Mouse (Mus musculus) myocyte (in vitro differentiated cells): Measurements from ENCODE around the gene Anks1. TPM values are rescaled to one million over a fixed set of nuclear protein-coding genes. Genes with fewer than 3 reads are reported as not detected.

Experiments used
- H3K27me3 ChIP-seq: one replicate; pipeline ENCODE4 v1.6.1; 2011; ENCODE audit not compliant: control insufficient read depth, insufficient read depth, insufficient read length
- H3K36me3 ChIP-seq: one replicate; pipeline ENCODE4 v1.6.1; 2011; ENCODE audit not compliant: control insufficient read depth, insufficient read depth
- H3K4me2 ChIP-seq: one replicate; pipeline ENCODE4 v1.6.1; 2011; ENCODE audit warnings: low read depth, control low read depth
- H3K4me3 ChIP-seq: one replicate; pipeline ENCODE4 v1.5.1; 2011; ENCODE audit warnings: mild to moderate bottlenecking, control low read depth, moderate library complexity
- H3K79me2 ChIP-seq: one replicate; pipeline ENCODE4 v1.6.1; 2011; ENCODE audit not compliant: control insufficient read depth, insufficient read depth
- H3ac ChIP-seq: one replicate; pipeline ENCODE4 v1.6.1; 2011; ENCODE audit not compliant: control insufficient read depth, insufficient read length
- CEBPB ChIP-seq: IDR thresholded peaks from 2 replicates; pipeline ENCODE4 v1.6.1; 2011; ENCODE audit warnings: mild to moderate bottlenecking, moderate library complexity; ENCODE audit not compliant: poor library complexity, insufficient read depth, severe bottlenecking
- E2F4 ChIP-seq: IDR thresholded peaks from one replicate; pipeline ENCODE4 v1.6.1; 2011; ENCODE audit warnings: mild to moderate bottlenecking, control low read depth, moderate library complexity; ENCODE audit not compliant: insufficient read depth
- MAX ChIP-seq: IDR thresholded peaks from one replicate; pipeline ENCODE4 v1.6.1; 2011; ENCODE audit warnings: low read depth, mild to moderate bottlenecking, control low read depth
- MYOD1 ChIP-seq, 3 experiments: IDR thresholded peaks; one replicate each; pipeline ENCODE4 v1.6.1; 2011; ENCODE audit warnings: control low read depth in 2 of 3, low read depth in 2 of 3, mild to moderate bottlenecking in 2 of 3, moderate library complexity in 1 of 3; ENCODE audit not compliant: insufficient read length in 2 of 3, control insufficient read depth in 1 of 3
- MYOG ChIP-seq, 3 experiments: IDR thresholded peaks; one replicate each; pipeline ENCODE4 v1.6.1; 2011; ENCODE audit warnings: control low read depth in 2 of 3, low read depth in 2 of 3, mild to moderate bottlenecking in 2 of 3; ENCODE audit not compliant: insufficient read length in 2 of 3, control insufficient read depth in 1 of 3, insufficient read depth in 1 of 3
- POLR2A ChIP-seq: IDR thresholded peaks from one replicate; pipeline ENCODE4 v1.6.1; 2011; ENCODE audit warnings: low read depth, mild to moderate bottlenecking, control low read depth, moderate library complexity; ENCODE audit not compliant: insufficient read length
- POLR2AphosphoS2 ChIP-seq: IDR thresholded peaks from one replicate; pipeline ENCODE4 v1.6.1; 2011; ENCODE audit warnings: low read depth, control low read depth; ENCODE audit not compliant: insufficient read length
- REST ChIP-seq: IDR thresholded peaks from one replicate; pipeline ENCODE4 v1.6.1; 2011; ENCODE audit warnings: mild to moderate bottlenecking, control low read depth, moderate library complexity; ENCODE audit not compliant: insufficient read depth, insufficient read length
- SRF ChIP-seq: IDR thresholded peaks from one replicate; pipeline ENCODE4 v1.6.1; 2011; ENCODE audit warnings: low read depth; ENCODE audit not compliant: control insufficient read depth, insufficient read length
- TCF12 ChIP-seq: IDR thresholded peaks from one replicate; pipeline ENCODE4 v1.6.1; 2011; ENCODE audit warnings: mild to moderate bottlenecking, control low read depth; ENCODE audit not compliant: poor library complexity, insufficient read depth, severe bottlenecking
- TCF3 ChIP-seq: IDR thresholded peaks from one replicate; pipeline ENCODE4 v1.6.1; 2011; ENCODE audit warnings: low read depth, control low read depth; ENCODE audit not compliant: insufficient read length
- USF1 ChIP-seq: IDR thresholded peaks from one replicate; pipeline ENCODE4 v1.6.1; 2011; ENCODE audit warnings: low read depth, mild to moderate bottlenecking, control low read depth, moderate library complexity
- polyA plus RNA-seq: library from polyadenylated mRNA; unstranded; fragments of >200 nt; fragmentation: generic; extraction: Trizol; gene quantifications from one replicate; pipeline ENCODE4 v1.2.1, GENCODE M21; 2012; ENCODE audit warnings: missing spikeins

The Anks1 gene
- polyA plus RNA-seq, 1 experiment: 10.0 TPM

DNA sequence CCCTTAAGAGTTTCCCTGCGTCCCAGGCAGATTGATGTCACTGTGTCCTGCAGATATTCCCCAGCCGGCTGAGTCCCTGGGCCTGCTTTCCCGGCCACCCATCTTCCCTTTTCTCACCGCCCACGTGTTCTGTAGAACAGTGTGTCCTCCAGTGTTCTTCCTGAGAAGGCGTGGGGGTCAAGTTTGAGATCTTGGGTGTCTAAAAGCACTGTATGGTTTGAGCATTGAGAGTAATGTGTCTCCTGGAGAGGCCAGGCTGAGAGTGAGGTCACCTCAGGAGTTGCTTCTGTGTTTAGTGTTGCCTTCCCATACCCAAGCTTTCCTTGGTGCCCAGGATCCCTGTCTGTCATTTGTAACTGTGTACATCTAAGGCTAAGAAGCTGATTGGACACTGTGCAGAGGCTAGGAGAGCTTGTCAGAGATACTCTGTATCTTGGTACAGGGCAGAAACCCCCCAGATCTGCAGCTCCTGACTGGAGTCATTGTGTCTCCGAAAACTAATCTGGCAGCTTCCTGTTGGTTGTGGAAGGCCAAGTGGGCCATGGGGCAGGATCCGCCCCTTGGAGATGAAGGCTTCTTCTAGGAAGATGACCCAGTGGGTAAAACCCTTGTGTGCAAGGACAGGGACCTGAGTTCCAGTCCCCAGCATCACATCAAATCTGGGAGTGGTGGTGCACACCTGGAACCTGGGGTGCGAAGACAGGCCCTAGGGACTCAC lies 59.1 kb downstream of the Anks1 start:
- H3K79me2 ChIP-seq: no peaks in the 10 kb centered on the region
- no peak overlapping the region for H3K4me2 ChIP-seq
- H3K4me3 ChIP-seq: no peak overlapping the region
- TF ChIP-seq POLR2AphosphoS2: no peak
- TF ChIP-seq USF1: no peak
- no peak for TF ChIP-seq TCF12
- no peak for TF ChIP-seq E2F4
- TF ChIP-seq POLR2A: no peak
- TF ChIP-seq CEBPB: no peak
- no peak for TF ChIP-seq MYOG (IDR thresholded peaks at IDR 0.05; ENCODE audit: control insufficient read depth in 1 of 3, insufficient read depth in 1 of 3, insufficient read length in 2 of 3, low read depth in 2 of 3)
- no peak for TF ChIP-seq MYOD1 (IDR thresholded peaks at IDR 0.05; ENCODE audit: control insufficient read depth in 1 of 3, insufficient read length in 2 of 3, low read depth in 2 of 3)
- TF ChIP-seq SRF: no peak
- no peak overlapping the region for H3ac ChIP-seq
- H3K27me3 ChIP-seq: no peaks in the 10 kb centered on the region
- no peaks in the 10 kb centered on the region for H3K36me3 ChIP-seq

DNA sequence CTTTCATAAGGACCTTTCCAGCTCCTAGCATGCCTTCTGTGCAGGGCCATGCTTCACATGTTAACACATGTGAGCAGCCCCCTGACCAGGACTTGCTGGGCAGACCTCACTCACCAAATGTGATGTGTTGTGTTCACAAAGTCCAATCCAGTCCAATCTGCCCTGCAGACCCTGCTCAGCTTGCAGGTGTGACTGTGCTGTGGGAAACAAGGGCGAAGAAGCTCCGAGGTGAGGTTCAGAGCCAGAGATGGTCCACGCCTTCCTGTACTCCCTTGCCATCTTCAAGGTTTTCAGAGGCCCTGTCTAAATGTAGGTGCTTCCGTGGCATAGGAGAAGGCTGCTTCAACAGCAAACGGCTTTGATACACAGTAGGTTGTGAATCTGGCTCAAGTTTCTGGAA lies 59.8 kb downstream of the Anks1 start:
- H3K4me2 ChIP-seq: no peak overlapping the region
- H3K36me3 ChIP-seq: no peaks in the 10 kb centered on the region
- H3K4me3 ChIP-seq: no peak overlapping the region
- H3K27me3 ChIP-seq: no peaks in the 10 kb centered on the region
- TF ChIP-seq MAX (no peak), POLR2A (no peak), REST (no peak), MYOG (IDR thresholded peaks at IDR 0.05; ENCODE audit: control insufficient read depth in 1 of 3, insufficient read depth in 1 of 3, insufficient read length in 2 of 3, low read depth in 2 of 3) (no peak), CEBPB (no peak), MYOD1 (IDR thresholded peaks at IDR 0.05; ENCODE audit: control insufficient read depth in 1 of 3, insufficient read length in 2 of 3, low read depth in 2 of 3) (no peak), TCF3 (no peak), TCF12 (no peak), E2F4 (no peak), SRF (no peak), POLR2AphosphoS2 (no peak), USF1 (no peak)
- H3K79me2 ChIP-seq: no peaks in the 10 kb centered on the region
- H3ac ChIP-seq: no peak overlapping the region

DNA sequence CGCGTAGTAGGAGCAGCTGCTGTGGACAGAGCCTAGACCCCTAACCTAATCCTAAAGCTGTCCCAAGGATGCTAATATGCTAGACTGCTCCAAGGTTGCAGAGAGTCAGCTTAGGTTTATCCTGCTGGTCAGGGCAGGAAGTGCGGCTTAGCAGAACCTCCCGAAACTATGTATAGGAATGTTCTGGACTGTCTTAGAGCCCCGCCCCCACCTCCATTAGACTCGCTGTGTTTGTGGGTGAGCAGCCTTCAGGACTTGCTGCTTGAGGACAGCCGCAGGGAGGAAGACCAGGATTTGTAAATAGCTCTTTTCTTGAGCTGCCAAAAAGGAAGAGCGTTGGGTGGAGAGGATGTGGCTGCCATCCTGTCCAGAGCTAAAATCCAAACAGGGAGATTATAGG lies 60.3 kb downstream of the Anks1 start:
- TF ChIP-seq POLR2A: no peak
- no peak for TF ChIP-seq CEBPB
- no peak for TF ChIP-seq TCF3
- no peak for TF ChIP-seq POLR2AphosphoS2
- TF ChIP-seq MYOD1 (IDR thresholded peaks at IDR 0.05; ENCODE audit: control insufficient read depth in 1 of 3, insufficient read length in 2 of 3, low read depth in 2 of 3): no peak
- no peak for TF ChIP-seq SRF
- no peak for TF ChIP-seq MYOG (IDR thresholded peaks at IDR 0.05; ENCODE audit: control insufficient read depth in 1 of 3, insufficient read depth in 1 of 3, insufficient read length in 2 of 3, low read depth in 2 of 3)
- no peak for TF ChIP-seq E2F4
- no peak overlapping the region for H3K4me3 ChIP-seq
- no peaks in the 10 kb centered on the region for H3K79me2 ChIP-seq
- no peak overlapping the region for H3ac ChIP-seq
- H3K36me3 ChIP-seq: no peaks in the 10 kb centered on the region
- no peak overlapping the region for H3K4me2 ChIP-seq
- no peaks in the 10 kb centered on the region for H3K27me3 ChIP-seq

GRCm38 (mm10) chr17:27969896-27970295 lies 60.8 kb downstream of the Anks1 start:
- Histone ChIP-seq H3K4me2 (no peak overlapping the region), H3ac (no peak overlapping the region), H3K27me3 (no peaks in the 10 kb centered on the region), H3K79me2 (no peaks in the 10 kb centered on the region), H3K36me3 (no peaks in the 10 kb centered on the region), H3K4me3 (no peak overlapping the region)
- TF ChIP-seq E2F4 (no peak), CEBPB (no peak), MYOG (IDR thresholded peaks at IDR 0.05; ENCODE audit: control insufficient read depth in 1 of 3, insufficient read depth in 1 of 3, insufficient read length in 2 of 3, low read depth in 2 of 3) (no peak), MAX (no peak), TCF12 (no peak), MYOD1 (IDR thresholded peaks at IDR 0.05; ENCODE audit: control insufficient read depth in 1 of 3, insufficient read length in 2 of 3, low read depth in 2 of 3) (no peak), TCF3 (no peak), USF1 (no peak), REST (no peak), SRF (no peak), POLR2A (no peak), POLR2AphosphoS2 (no peak)

DNA sequence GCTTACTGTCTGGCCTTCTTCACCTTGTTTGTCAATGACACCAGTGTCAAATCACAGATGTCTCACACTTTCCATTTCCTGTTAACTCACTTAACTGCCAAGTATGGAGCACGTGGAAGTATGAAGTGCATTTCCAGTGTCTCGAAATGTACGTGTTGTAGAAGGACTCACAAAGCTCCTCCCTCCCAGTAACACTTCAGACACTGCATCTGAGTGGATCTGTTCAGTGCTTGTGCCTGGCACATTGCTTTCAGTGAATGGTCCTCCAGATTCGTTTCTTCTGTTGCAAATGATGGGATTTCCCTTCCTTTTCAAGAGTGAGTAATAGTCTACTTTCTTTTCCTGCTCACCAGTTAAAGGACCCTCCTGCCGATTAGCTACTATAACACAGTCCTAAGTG lies 61.2 kb downstream of the Anks1 start:
- TF ChIP-seq MYOG (IDR thresholded peaks at IDR 0.05; ENCODE audit: control insufficient read depth in 1 of 3, insufficient read depth in 1 of 3, insufficient read length in 2 of 3, low read depth in 2 of 3): no peak
- no peak for TF ChIP-seq TCF12
- no peak for TF ChIP-seq USF1
- no peak for TF ChIP-seq POLR2A
- TF ChIP-seq TCF3: no peak
- no peak for TF ChIP-seq MAX
- no peak for TF ChIP-seq MYOD1 (IDR thresholded peaks at IDR 0.05; ENCODE audit: control insufficient read depth in 1 of 3, insufficient read length in 2 of 3, low read depth in 2 of 3)
- TF ChIP-seq POLR2AphosphoS2: no peak
- TF ChIP-seq CEBPB: no peak
- TF ChIP-seq REST: no peak
- no peak for TF ChIP-seq SRF
- TF ChIP-seq E2F4: no peak
- Histone ChIP-seq H3K4me3 (no peak overlapping the region), H3K36me3 (no peaks in the 10 kb centered on the region), H3K79me2 (no peaks in the 10 kb centered on the region), H3K27me3 (no peaks in the 10 kb centered on the region), H3K4me2 (no peak overlapping the region), H3ac (no peak overlapping the region)
